Mouse (Mus musculus) testis, adult 2 months (tissue): ENCODE results near the gene Prkce.

Experiments used
- CTCF ChIP-seq: fragments of 200-500 bp; IDR thresholded peaks from 2 replicates; pipeline ENCODE4 v1.5.1; 2012; ENCODE audit warnings: low read depth, mild to moderate bottlenecking, inconsistent platforms, low read length, moderate library complexity; ENCODE audit not compliant: control insufficient read depth, insufficient read depth, insufficient replicate concordance
- POLR2A ChIP-seq: fragments of 200-500 bp; IDR thresholded peaks from 2 replicates; pipeline ENCODE4 v1.6.1; 2012; ENCODE audit warnings: low read depth, mild to moderate bottlenecking, inconsistent platforms, low read length, moderate library complexity; ENCODE audit not compliant: control insufficient read depth

DNA sequence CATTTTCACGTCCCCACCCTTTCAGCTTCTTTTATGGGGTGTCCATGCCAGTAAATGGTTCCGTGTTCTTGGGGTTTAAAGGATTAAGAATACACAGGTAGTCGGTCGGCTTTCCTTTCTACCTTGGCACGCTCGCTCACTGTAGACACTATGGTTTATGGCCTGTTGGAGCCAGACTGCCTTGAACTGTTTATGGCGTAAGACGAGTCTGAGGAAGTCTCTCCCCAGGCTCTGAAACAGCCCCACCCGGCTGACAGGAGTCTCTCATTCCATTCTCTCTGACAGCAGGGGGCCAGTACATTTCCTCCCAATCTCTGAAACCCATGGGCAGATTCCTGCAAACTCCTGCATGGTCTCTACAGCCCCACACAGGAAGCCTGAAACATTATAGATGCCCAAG, 427.9 kb downstream of the Prkce start:
- TF ChIP-seq POLR2A (no peak), CTCF (no peak)
